Mouse (Mus musculus) kidney, postnatal 0 days (tissue): ENCODE data around the gene Ube2ql1. TPM values are rescaled to one million over a fixed set of nuclear protein-coding genes. Genes with fewer than 3 reads are reported as not detected.
A peak's percentile ranks its signal among the peaks of the same experiment; 100 is the strongest.

ENCODE experiments used
- ATAC-seq: fragments of 200-750 bp; cut with Nextera tagmentation; replicated peaks from 2 replicates; pipeline ENCODE4 v1.8.0; 2017; ENCODE audit warnings: low read depth, moderate number of reproducible peaks, moderate TSS enrichment, moderate library complexity; ENCODE audit not compliant: low FRiP score
- DNase-seq: peaks from one replicate; pipeline ENCODE4 v3.0.0-alpha.2; 2016; ENCODE audit warnings: low spot score
- H3K27ac ChIP-seq: fragments of 300-500 bp; sonication (generic); 2 replicates; pipeline ENCODE4 v1.5.1; 2014; ENCODE audit warnings: mild to moderate bottlenecking
- H3K27me3 ChIP-seq: fragments of 300-500 bp; sonication (generic); 2 replicates; pipeline ENCODE4 v1.6.1; 2014; ENCODE audit warnings: low read length, mixed read lengths; ENCODE audit not compliant: insufficient read depth
- H3K36me3 ChIP-seq: fragments of 300-500 bp; sonication (generic); 2 replicates; pipeline ENCODE4 v1.6.1; 2014; ENCODE audit warnings: low read length, mixed read lengths; ENCODE audit not compliant: insufficient read depth
- H3K4me1 ChIP-seq: fragments of 300-500 bp; sonication (generic); replicated peaks from 2 replicates; pipeline ENCODE4 v1.6.1; 2014; ENCODE audit warnings: antibody characterized with exemption, low read length, mixed read lengths; ENCODE audit not compliant: insufficient read depth
- H3K4me2 ChIP-seq: fragments of 300-500 bp; sonication (generic); 2 replicates; pipeline ENCODE4 v1.6.1; 2014; ENCODE audit warnings: mild to moderate bottlenecking, low read length, moderate library complexity, mixed read lengths
- H3K4me3 ChIP-seq: fragments of 300-500 bp; sonication (generic); replicated peaks from 2 replicates; pipeline ENCODE4 v1.5.1; 2014; ENCODE audit warnings: low read depth, low read length
- H3K9ac ChIP-seq: fragments of 300-500 bp; sonication (generic); 2 replicates; pipeline ENCODE4 v1.6.1; 2014; ENCODE audit warnings: low read depth, low read length
- H3K9me3 ChIP-seq: fragments of 300-500 bp; sonication (generic); replicated peaks from 2 replicates; pipeline ENCODE4 v1.6.1; 2016; ENCODE audit warnings: low read length, inconsistent platforms, mixed read lengths
- CTCF ChIP-seq: IDR thresholded peaks from 2 replicates; pipeline ENCODE4 v1.5.1; 2016; ENCODE audit warnings: antibody characterized with exemption, low read depth, mild to moderate bottlenecking, moderate library complexity
- WGBS: fragments of 180-500 bp; shearing (Covaris S2); extraction: QIAGEN DNeasy Blood & Tissue Kit; methylation state at CpG from one replicate; pipeline ENCODE4 v1.1.7; 2014; 5-methylcytosine and 5-hydroxymethylcytosine counted together
- polyA plus RNA-seq: library from polyadenylated mRNA; unstranded; fragments of >200 nt; fragmentation: Nextera tagmentation; extraction: Ambion mirVana; gene quantifications from 2 replicates; pipeline ENCODE4 v1.2.1, GENCODE M21; 2015

Gene Ube2ql1
- polyA plus RNA-seq, 1 experiment from 2014 or later: 0.21 TPM

DNA sequence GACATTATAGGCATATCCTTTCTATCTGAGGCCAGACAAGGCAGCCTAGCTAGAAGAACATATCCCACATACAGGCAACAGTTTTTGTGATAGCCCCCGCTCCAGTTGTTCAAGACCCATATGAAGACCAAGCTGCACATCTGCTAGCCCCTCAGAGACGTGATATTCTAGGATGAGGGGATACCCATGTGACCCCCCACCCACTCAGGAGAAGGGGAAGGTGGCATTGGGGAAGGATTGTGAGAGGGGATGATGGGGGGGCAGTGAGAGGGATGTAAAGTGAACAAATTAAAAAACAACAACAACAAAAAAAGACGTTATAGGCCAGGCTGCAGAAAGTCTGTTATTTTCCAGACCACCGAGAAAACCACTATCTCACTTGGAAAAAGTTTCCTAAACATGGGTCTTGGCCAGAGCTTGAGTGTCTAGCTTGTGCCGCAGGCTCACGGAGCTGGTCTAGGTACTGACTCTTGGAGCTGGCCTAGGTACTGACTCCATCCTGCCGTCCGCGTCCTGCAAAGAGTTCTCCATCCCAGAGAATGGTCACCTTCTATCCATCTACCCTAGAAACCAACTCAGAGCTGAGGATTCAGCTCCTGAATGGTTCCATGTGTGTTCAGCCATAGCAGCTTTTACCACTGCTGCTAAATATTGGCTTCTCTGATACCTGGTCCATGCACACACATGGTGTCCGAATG lies 65.6 kb downstream of the Ube2ql1 start:
- Histone ChIP-seq H3K4me3 (no peak overlapping the region), H3K36me3 (no peaks in the 10 kb centered on the region), H3K9me3 (no peaks in the 10 kb centered on the region), H3K4me1 (no peaks in the 10 kb centered on the region), H3K27ac (no peak overlapping the region), H3K27me3 (no peaks in the 10 kb centered on the region), H3K4me2 (no peak overlapping the region), H3K9ac (no peak overlapping the region)
- DNase-seq: peak; percentile 33
- 60% methylated on average over 10 of the region's 10 CpGs for WGBS
- no peak for ATAC-seq
- no peak for TF ChIP-seq CTCF

DNA sequence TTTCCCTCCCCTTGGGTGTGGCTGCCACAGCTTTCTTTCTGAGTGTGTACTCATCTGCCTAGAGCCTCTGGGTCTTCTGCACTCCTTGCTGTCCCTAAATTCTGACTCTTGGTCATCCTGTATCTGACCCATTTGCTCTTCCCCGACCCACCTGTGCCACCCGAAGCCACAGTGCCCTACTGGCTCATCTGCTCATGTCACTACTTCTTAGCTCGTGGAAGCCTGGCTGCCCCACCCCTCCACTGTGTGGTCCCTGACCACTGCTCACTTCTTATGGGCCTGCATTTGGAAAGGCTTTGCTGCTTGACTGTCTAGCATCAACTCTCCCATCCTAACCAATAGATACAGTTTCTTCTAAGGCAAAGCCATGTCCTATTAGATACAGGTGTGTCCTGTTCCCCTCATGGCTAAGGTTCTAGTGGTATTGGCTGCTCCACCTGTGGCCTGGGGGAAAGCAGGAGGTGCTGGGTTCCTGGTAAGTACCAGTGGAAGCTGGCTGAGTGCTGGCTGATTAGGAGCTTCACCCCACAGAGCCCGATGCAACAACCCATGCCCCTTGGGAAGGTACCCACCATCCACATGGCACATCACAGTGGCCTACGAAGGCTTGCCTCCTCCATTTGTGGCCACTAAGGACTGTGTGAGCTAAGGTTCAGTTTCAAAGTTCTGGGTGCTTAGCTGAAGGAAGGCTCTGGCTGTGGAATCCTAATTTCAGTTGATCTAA lies 66.3 kb downstream of the Ube2ql1 start:
- Histone ChIP-seq H3K4me3 (no peak overlapping the region), H3K4me1 (no peaks in the 10 kb centered on the region), H3K9me3 (no peaks in the 10 kb centered on the region), H3K4me2 (no peak overlapping the region), H3K9ac (no peak overlapping the region), H3K27me3 (no peaks in the 10 kb centered on the region), H3K27ac (no peak overlapping the region), H3K36me3 (no peaks in the 10 kb centered on the region)
- 74% methylated on average over 5 of the region's 5 CpGs for WGBS
- TF ChIP-seq CTCF: no peak
- ATAC-seq (no peak), DNase-seq (no peak)

DNA sequence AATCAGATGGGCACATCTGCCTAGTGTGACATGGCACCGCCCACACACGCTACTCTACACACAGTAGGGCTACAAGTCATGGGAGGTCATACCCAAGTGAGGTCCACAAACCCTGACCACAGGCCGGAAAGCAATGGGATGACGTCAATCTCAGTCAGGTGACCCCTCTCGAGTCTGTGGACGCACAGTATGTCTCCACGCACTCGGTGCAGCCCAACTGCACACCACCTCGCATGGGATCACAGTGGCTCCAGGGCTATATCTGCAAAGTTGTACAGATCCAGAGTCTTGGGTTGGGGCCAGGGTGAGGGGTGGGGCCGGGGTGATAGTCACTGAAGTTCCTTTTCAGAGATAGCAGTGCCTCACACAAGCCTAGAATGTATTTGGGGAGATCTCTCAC lies 67.1 kb downstream of the Ube2ql1 start:
- Histone ChIP-seq H3K4me3 (no peak overlapping the region), H3K4me2 (no peak overlapping the region), H3K27me3 (no peaks in the 10 kb centered on the region), H3K9me3 (no peaks in the 10 kb centered on the region), H3K9ac (no peak overlapping the region), H3K4me1 (no peaks in the 10 kb centered on the region), H3K27ac (no peak overlapping the region), H3K36me3 (no peaks in the 10 kb centered on the region)
- ATAC-seq (no peak), DNase-seq (no peak)
- 90% methylated on average over 10 of the region's 10 CpGs for WGBS
- TF ChIP-seq CTCF: no peak

DNA sequence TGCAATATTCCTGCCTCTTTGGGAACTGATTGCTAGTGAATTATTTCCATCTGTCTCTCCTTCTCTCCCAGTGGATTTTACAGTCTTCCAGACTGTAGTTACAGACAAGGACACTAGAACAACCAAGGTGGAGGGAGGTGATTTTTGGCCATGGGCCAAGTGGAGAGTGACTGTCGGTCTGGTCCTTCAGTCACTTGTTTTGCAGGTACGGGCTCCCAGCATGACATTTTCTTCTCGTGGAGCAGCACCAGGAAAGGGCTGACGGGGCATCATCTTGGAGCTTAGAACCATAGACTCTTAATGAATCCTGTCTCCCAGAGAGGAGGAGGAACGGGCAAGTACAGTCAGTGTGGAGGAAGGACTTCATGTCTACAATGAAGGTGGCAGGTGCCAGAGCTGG lies 67.6 kb downstream of the Ube2ql1 start:
- Histone ChIP-seq H3K4me1 (no peaks in the 10 kb centered on the region), H3K27ac (no peak overlapping the region), H3K36me3 (no peaks in the 10 kb centered on the region), H3K4me3 (no peak overlapping the region), H3K27me3 (no peaks in the 10 kb centered on the region), H3K9ac (no peak overlapping the region), H3K9me3 (no peaks in the 10 kb centered on the region), H3K4me2 (no peak overlapping the region)
- 83% methylated on average over 5 of the region's 5 CpGs for WGBS
- ATAC-seq (no peak), DNase-seq (no peak)
- TF ChIP-seq CTCF: no peak

DNA sequence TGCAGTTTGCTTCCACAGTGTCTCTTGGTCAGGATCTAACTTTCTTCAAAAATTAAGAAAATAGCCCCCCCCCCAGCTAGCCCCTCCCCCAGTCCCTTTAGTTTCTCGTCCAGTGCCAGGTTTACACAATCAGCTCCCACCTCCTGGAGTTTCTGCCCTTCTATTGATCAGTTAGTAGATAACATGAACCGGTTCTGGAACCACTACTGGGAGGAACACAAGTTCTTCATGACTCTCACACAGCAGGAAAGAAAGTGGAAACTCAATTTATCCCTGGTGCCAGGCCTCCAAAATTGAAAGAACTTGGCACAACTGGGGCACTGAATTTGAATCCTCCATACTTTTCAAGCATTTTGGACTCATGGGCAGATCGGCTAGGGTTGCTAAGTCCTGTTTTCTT lies 85.2 kb downstream of the Ube2ql1 start:
- H3K4me3 ChIP-seq: no peak overlapping the region
- no peak overlapping the region for H3K4me2 ChIP-seq
- TF ChIP-seq CTCF: no peak
- H3K9me3 ChIP-seq: no peaks in the 10 kb centered on the region
- H3K27me3 ChIP-seq: no peaks in the 10 kb centered on the region
- no peaks in the 10 kb centered on the region for H3K36me3 ChIP-seq
- DNase-seq: no peak
- H3K4me1 ChIP-seq: no peaks in the 10 kb centered on the region
- WGBS: 73% methylated on average over 3 of the region's 3 CpGs
- no peak overlapping the region for H3K27ac ChIP-seq
- no peak overlapping the region for H3K9ac ChIP-seq
- no peak for ATAC-seq

Other genes with a start within 250 kb of the Ube2ql1 start
- gene Nsun2, start 206.1 kb downstream of the Ube2ql1 start, polyA plus RNA-seq: 82.0 and 86.6 TPM in 2 replicates
- gene Tent4a, start 205.3 kb downstream of the Ube2ql1 start, polyA plus RNA-seq: 4.7 and 5.0 TPM in 2 replicates
- 28.7 and 31.9 TPM in 2 replicates for gene Srd5a1, start 128.4 kb downstream of the Ube2ql1 start, polyA plus RNA-seq
- gene Med10, start 62.5 kb upstream of the Ube2ql1 start, polyA plus RNA-seq: 143 and 151 TPM in 2 replicates